21 mouse cellular contexts compared by ENCODE assay signal in the genomic region with DNA sequence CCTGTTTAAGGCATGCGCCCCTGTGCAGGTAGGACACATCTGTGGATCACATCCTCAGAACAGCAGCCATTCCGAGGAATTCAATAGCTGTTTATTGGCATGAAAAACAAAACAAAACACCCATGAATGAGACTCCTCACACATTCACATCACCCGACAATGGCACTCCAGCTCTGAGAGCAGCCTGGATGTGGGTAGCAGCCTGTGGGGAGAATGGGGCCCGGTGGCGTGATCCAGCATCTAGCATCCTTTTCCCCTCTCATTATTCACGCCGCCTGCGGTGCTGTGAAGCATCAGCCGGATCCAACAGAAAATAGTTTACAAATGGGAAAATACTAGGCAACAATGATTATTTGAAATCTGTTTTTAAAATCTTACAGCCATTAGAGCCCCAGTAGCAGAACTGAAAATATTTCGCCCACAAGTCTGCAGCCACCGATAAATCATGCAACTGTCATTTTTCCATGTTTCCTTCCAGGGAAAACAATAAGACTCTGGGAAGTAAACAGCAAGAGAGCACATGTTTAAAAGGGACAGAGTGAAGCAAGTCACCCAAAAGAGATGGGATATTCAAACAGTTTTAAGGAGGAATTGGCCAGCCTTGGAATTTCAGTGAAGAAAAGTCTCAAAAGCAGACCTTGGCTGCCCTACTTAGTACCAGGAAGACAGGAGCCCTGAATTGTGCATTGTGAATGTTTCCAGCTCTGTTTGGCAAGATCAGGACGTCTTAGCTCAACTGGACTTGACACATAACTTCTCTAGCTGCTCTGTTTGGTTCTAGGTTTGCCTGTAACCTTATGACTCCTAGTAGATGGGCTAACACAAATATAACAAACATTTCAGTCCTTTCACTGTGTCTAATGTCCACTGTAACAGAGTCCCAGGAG. TPM values are rescaled to one million over a fixed set of nuclear protein-coding genes. Genes with fewer than 3 reads are reported as not detected.
DNase-seq lines count a peak whose midpoint lies in the region; ATAC-seq and TF ChIP-seq lines count a peak whose summit lies in the region.
"Had no signal": no experiment of that assay in that cellular context is flagged by ENCODE, and none has a peak within 500 bp of the region (broad histone marks: within the 10 kb centered on the region; RNA-seq: fewer than 3 reads in every experiment).

No protein-coding gene starts in this region.

- WGBS in heart, embryonic 16.5 days, result 76% methylated on average over 12 of the region's 12 CpGs
- WGBS in kidney, embryonic 15.5 days, result 79% methylated on average over 12 of the region's 12 CpGs
- WGBS in olfactory bulb, adult 2 months, result 37% methylated on average over 12 of the region's 12 CpGs

- no peak overlapping the region for H3K9ac ChIP-seq in heart, embryonic 16.5 days (ENCODE audit: low read length)
- no peak overlapping the region for H3K9ac ChIP-seq in kidney, embryonic 15.5 days
- H3K9ac ChIP-seq: hindbrain, embryonic 14.5 days; liver, postnatal 0 days; neural tube, embryonic 13.5 days had no signal

- H3K9me3 ChIP-seq in heart, embryonic 16.5 days (replicated peaks; ENCODE audit: control insufficient read depth, low read length), result no peaks in the 10 kb centered on the region
- no peaks in the 10 kb centered on the region for H3K9me3 ChIP-seq in kidney, embryonic 15.5 days (replicated peaks)
- H3K9me3 ChIP-seq: limb, embryonic 10.5 days; megakaryocyte, embryonic 14.5 days; neural tube, embryonic 13.5 days had no signal

- TF ChIP-seq CTCF in olfactory bulb, adult 2 months (IDR thresholded peaks at IDR 0.05; ENCODE audit: insufficient read depth, low read depth, low read length), result no peak

- H3K36me3 ChIP-seq in heart, embryonic 16.5 days (ENCODE audit: control insufficient read depth, insufficient read depth), result no peaks in the 10 kb centered on the region
- no peaks in the 10 kb centered on the region for H3K36me3 ChIP-seq in kidney, embryonic 15.5 days
- H3K36me3 ChIP-seq: limb, embryonic 10.5 days; neural tube, embryonic 13.5 days had no signal

- 0 out of 2 replicates have a peak, but pooled peaks cover under 1% of the 10 kb centered on the region for H3K4me1 ChIP-seq in heart, embryonic 16.5 days (ENCODE audit: control insufficient read depth, insufficient read depth, low read length)
- H3K4me1 ChIP-seq in kidney, embryonic 15.5 days, result peaks cover 2% of the 10 kb centered on the region; the same call in 1 of the 2 replicates
- H3K4me1 ChIP-seq in olfactory bulb, adult 2 months (ENCODE audit: control insufficient read depth, insufficient read depth, low read length), result peaks cover 14% of the 10 kb centered on the region; the same call in 1 of the 2 replicates
- H3K4me1 ChIP-seq: megakaryocyte, embryonic 14.5 days had no signal

- 0 out of 2 replicates have a peak overlapping the region, but pooled peaks have one; percentile 1 for H3K27ac ChIP-seq in heart, embryonic 16.5 days (ENCODE audit: low read length)
- H3K27ac ChIP-seq in kidney, embryonic 15.5 days, result 0 out of 2 replicates have a peak overlapping the region, but pooled peaks have one; percentile 37
- peak overlapping the region; percentile 33; the same call in 1 of the 2 replicates for H3K27ac ChIP-seq in olfactory bulb, adult 2 months (ENCODE audit: insufficient read depth, low read depth, low read length)
- H3K27ac ChIP-seq: hindbrain, embryonic 14.5 days; limb, embryonic 10.5 days; neural tube, embryonic 13.5 days had no signal

- H3K4me3 ChIP-seq in heart, embryonic 16.5 days (ENCODE audit: low read length), result no peak overlapping the region
- no peak overlapping the region for H3K4me3 ChIP-seq in kidney, embryonic 15.5 days (replicated peaks)
- H3K4me3 ChIP-seq in olfactory bulb, adult 2 months (ENCODE audit: insufficient read depth, low read depth, low read length), result no peak overlapping the region
- H3K4me3 ChIP-seq: limb, embryonic 10.5 days; megakaryocyte, embryonic 14.5 days; neural tube, embryonic 13.5 days had no signal

- no peaks in the 10 kb centered on the region for H3K27me3 ChIP-seq in heart, embryonic 16.5 days (ENCODE audit: control insufficient read depth, insufficient read depth, low read length)
- H3K27me3 ChIP-seq in kidney, embryonic 15.5 days, result no peaks in the 10 kb centered on the region
- H3K27me3 ChIP-seq: neural tube, embryonic 13.5 days had no signal

- DNase-seq in heart, adult 18-20 months, result no peak
- DNase-seq in kidney, adult 18-20 months, result no peak
- DNase-seq in adipocyte (ENCODE audit: low spot score), result peak; percentile 71
- DNase-seq: cerebellum, adult 11 months; cerebellum, postnatal 14 days; embryo, embryonic 11 days; heart, adult 11 months; liver, postnatal 0 days; midbrain, embryonic 14.5 days; right cerebral cortex, postnatal 14 days; spleen, adult 18-20 months; thymus, postnatal 36 days had no signal

- ATAC-seq in heart, embryonic 16.5 days (replicated peaks; ENCODE audit: extremely low read depth, insufficient read depth, low FRiP score), result no peak
- no peak for ATAC-seq in kidney, embryonic 15.5 days (replicated peaks; ENCODE audit: low FRiP score)
- ATAC-seq in CD4-positive, CD25-positive, alpha-beta regulatory T cell, adult 4 months, result no peak
- ATAC-seq: intestine, postnatal 0 days; liver, postnatal 0 days had no signal

- no peak for TF ChIP-seq POLR2A in olfactory bulb, adult 2 months (IDR thresholded peaks at IDR 0.05; ENCODE audit: insufficient read depth, low read depth, low read length)

- no peak overlapping the region for H3K4me2 ChIP-seq in heart, embryonic 16.5 days (ENCODE audit: low read depth, low read length)
- H3K4me2 ChIP-seq in kidney, embryonic 15.5 days, result no peak overlapping the region
- H3K4me2 ChIP-seq: hindbrain, embryonic 14.5 days; neural tube, embryonic 13.5 days had no signal

RNA-seq across cellular contexts. Expression of a gene that starts 50.2 kb away (rescaled TPM):
- polyA plus RNA-seq in heart, embryonic 16.5 days (2015; fragmentation: Nextera tagmentation; extraction: Ambion mirVana), result 11.0 and 12.4 TPM in 2 replicates
- 10 to 100 TPM; 18.5 to 22.6 TPM for total RNA-seq in heart, adult 18-20 months (2021)
- polyA plus RNA-seq in kidney, embryonic 15.5 days (2015; fragmentation: Nextera tagmentation; extraction: Ambion mirVana), result 9.3 and 10.1 TPM in 2 replicates
- not detected in 2 replicates for polyA plus RNA-seq in olfactory bulb, adult 2 months (2012; ENCODE audit: insufficient read depth, insufficient read length, low replicate concordance, missing spikeins)
- 10 to 100 TPM; 22.6 to 25.0 TPM for polyA plus RNA-seq in CD4-positive, CD25-positive, alpha-beta regulatory T cell, adult 4 months (2017; shearing (Covaris generic))
